Mouse (Mus musculus) lung, embryonic 16.5 days (tissue): ENCODE data around the gene Slc46a2. TPM values are rescaled to one million over a fixed set of nuclear protein-coding genes. Genes with fewer than 3 reads are reported as not detected.

Experiments
- ATAC-seq: fragments of 200-750 bp; cut with Nextera tagmentation; 2 replicates; pipeline ENCODE4 v1.8.0; 2017; ENCODE audit warnings: low read depth, mild to moderate bottlenecking, moderate library complexity
- H3K27ac ChIP-seq: fragments of 300-500 bp; sonication (generic); 2 replicates; pipeline ENCODE4 v1.5.1; 2014; ENCODE audit warnings: mild to moderate bottlenecking, control low read depth, low read length
- H3K27me3 ChIP-seq: fragments of 300-500 bp; sonication (generic); 2 replicates; pipeline ENCODE4 v1.6.1; 2014; ENCODE audit warnings: low read depth, low read length, mixed read lengths; ENCODE audit not compliant: control insufficient read depth, insufficient read depth
- H3K36me3 ChIP-seq: fragments of 300-500 bp; sonication (generic); 2 replicates; pipeline ENCODE4 v1.6.1; 2014; ENCODE audit warnings: low read length; ENCODE audit not compliant: control insufficient read depth, insufficient read depth
- H3K4me1 ChIP-seq: fragments of 300-500 bp; sonication (generic); replicated peaks from 2 replicates; pipeline ENCODE4 v1.6.1; 2014; ENCODE audit warnings: low read length, mixed read lengths; ENCODE audit not compliant: control insufficient read depth, insufficient read depth
- H3K4me2 ChIP-seq: fragments of 300-500 bp; sonication (generic); 2 replicates; pipeline ENCODE4 v1.6.1; 2014; ENCODE audit warnings: low read depth, low read length, control low read depth
- H3K4me3 ChIP-seq: fragments of 300-500 bp; sonication (generic); 2 replicates; pipeline ENCODE4 v1.5.1; 2014; ENCODE audit warnings: mild to moderate bottlenecking, low read length, control low read depth
- H3K9ac ChIP-seq: fragments of 300-500 bp; sonication (generic); 2 replicates; pipeline ENCODE4 v1.6.1; 2014; ENCODE audit warnings: low read length, control low read depth
- H3K9me3 ChIP-seq: fragments of 300-500 bp; sonication (generic); 2 replicates; pipeline ENCODE4 v1.6.1; 2016; ENCODE audit warnings: low read length; ENCODE audit not compliant: control insufficient read depth
- WGBS: fragments of 180-500 bp; shearing (Covaris S2); extraction: QIAGEN DNeasy Blood & Tissue Kit; methylation state at CpG from one replicate; pipeline ENCODE4 v1.1.7; 2014; 5-methylcytosine and 5-hydroxymethylcytosine counted together
- polyA plus RNA-seq: library from polyadenylated mRNA; unstranded; fragments of >200 nt; fragmentation: Nextera tagmentation; extraction: Ambion mirVana; gene quantifications from 2 replicates; pipeline ENCODE4 v1.2.1, GENCODE M21; 2015

The Slc46a2 gene
- polyA plus RNA-seq, 1 experiment from 2014 or later: 1.1 TPM

DNA sequence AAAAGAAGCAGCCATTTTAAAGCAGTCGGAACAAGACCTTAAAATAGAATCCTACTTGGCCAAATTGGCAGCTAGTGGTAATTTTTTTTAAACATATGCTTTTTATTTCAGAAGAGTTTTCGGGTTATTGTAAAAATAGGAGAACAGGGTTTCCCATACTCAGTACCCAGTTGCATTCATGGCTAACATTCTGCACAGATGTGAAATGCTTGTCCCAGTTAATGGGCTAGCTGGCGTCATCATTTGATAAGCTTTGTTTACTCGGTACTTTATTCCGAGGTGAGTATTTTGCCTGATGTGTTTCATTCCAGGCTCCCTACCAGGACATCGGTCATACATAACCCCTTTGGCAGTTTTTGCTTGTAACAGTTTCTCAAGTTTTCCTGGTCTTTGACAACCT lies 44.4 kb downstream of the Slc46a2 start:
- H3K9me3 ChIP-seq: no peaks in the 10 kb centered on the region
- no peak overlapping the region for H3K4me2 ChIP-seq
- peaks cover 13% of the 10 kb centered on the region for H3K4me1 ChIP-seq
- H3K36me3 ChIP-seq: no peaks in the 10 kb centered on the region
- 47% methylated on average over 6 of the region's 6 CpGs for WGBS
- peak overlapping the region; percentile 66 for H3K27ac ChIP-seq
- no peaks in the 10 kb centered on the region for H3K27me3 ChIP-seq
- ATAC-seq: 0 out of 2 replicates have a peak, but pooled peaks have one; percentile 28
- no peak overlapping the region for H3K9ac ChIP-seq
- no peak overlapping the region for H3K4me3 ChIP-seq

DNA sequence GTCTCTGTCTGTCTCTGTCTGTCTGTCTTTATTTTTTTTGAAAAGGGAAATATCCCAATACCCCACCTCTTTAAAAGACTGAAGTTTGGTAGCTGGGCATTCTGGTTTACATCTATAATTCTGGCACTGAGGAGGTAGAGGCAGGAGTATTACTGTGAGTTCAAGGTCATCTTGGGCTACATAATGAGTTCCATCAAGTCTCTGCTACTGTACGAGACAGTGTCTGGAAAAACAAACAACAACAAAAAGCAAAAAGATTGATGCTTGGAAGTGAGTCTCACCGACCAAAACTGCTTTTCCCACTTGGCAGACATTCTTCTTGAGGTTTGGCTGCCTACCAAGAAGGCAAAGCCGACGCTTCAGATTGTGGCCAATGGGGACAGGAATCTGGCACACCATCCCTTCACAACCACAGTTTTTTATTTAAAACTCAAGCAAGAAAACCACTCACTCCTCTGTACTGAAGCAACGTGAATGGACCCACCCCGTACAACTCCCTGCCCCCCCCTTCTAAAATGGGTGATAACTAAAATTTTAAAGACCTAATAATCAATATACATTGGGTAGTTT lies 45.3 kb downstream of the Slc46a2 start:
- Histone ChIP-seq H3K9me3 (no peaks in the 10 kb centered on the region), H3K4me3 (no peak overlapping the region), H3K36me3 (no peaks in the 10 kb centered on the region), H3K4me1 (peaks cover 13% of the 10 kb centered on the region), H3K27ac (peak overlapping the region; percentile 18; the same call in 1 of the 2 replicates), H3K4me2 (no peak overlapping the region), H3K9ac (no peak overlapping the region), H3K27me3 (no peaks in the 10 kb centered on the region)
- 29% methylated on average over 6 of the region's 6 CpGs for WGBS
- ATAC-seq: peak; percentile 76

DNA sequence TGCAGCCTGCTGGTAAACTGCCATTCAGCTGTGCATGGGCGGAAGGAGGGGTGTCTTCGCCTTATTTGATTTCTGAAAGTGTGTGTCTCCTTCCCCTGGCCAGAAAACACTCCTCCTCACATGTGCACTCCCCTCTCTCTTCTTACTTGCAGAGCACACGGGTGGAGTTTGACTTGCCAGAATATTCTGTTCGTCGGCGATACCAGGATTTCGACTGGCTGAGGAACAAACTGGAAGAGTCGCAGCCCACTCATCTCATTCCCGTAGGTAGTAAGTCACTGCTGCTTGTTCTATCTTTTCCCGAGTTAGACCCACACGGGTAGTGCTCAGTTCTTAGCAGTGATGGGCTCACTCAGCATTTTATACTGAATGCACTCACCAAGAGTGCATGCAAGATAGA lies 46.8 kb downstream of the Slc46a2 start:
- Histone ChIP-seq H3K9ac (no peak overlapping the region), H3K27ac (no peak overlapping the region), H3K4me1 (peaks cover 13% of the 10 kb centered on the region), H3K4me2 (no peak overlapping the region), H3K27me3 (no peaks in the 10 kb centered on the region), H3K36me3 (no peaks in the 10 kb centered on the region), H3K4me3 (no peak overlapping the region), H3K9me3 (no peaks in the 10 kb centered on the region)
- ATAC-seq: no peak
- 83% methylated on average over 11 of the region's 11 CpGs for WGBS

DNA sequence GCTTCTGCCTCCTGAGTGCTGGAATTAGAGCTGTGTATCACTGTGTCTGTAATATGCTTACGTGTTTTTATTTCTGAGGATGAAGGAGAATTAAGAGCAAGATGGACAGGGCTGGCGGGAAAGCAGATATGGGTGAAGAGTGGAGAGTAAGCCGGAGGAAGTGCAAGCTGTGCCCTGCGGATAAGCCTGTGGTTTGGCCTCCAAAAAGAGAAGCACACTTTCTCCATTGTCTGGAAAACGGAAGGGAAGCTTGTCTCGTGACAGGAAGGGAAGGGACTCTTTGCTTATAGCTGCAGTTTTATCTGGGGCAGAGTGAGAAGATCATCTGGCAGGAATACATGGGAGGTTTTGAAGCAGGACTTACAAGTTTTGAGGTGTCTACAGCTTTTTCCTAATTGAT lies 51.0 kb downstream of the Slc46a2 start:
- Histone ChIP-seq H3K27ac (no peak overlapping the region), H3K9me3 (no peaks in the 10 kb centered on the region), H3K9ac (no peak overlapping the region), H3K36me3 (no peaks in the 10 kb centered on the region), H3K4me1 (0 out of 2 replicates have a peak, but pooled peaks cover 5% of the 10 kb centered on the region), H3K4me3 (no peak overlapping the region), H3K4me2 (no peak overlapping the region), H3K27me3 (no peaks in the 10 kb centered on the region)
- no peak for ATAC-seq
- 55% methylated on average over 6 of the region's 6 CpGs for WGBS

DNA sequence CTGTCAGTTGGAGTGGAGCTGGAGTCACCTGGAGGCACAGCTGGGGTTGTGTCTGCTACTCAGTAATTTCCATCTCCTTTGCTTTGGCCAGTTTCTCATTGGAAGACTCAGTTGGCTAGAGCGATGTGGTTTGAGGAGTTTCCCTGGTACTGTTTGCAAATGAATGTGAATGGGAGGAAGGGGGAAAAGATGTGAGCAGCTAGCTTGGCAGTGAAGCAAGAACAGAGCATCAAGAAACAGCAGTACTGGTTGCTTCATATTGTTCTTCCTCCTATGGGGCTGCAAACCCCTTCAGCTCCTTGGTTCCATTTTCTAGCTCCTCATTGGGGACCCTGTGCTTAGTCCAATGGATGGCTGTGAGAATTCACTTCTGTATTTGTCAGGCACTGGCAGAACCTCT lies 52.5 kb downstream of the Slc46a2 start:
- Histone ChIP-seq H3K4me2 (no peak overlapping the region), H3K9me3 (no peaks in the 10 kb centered on the region)
- 90% methylated on average over 1 of the region's 1 CpGs for WGBS

DNA sequence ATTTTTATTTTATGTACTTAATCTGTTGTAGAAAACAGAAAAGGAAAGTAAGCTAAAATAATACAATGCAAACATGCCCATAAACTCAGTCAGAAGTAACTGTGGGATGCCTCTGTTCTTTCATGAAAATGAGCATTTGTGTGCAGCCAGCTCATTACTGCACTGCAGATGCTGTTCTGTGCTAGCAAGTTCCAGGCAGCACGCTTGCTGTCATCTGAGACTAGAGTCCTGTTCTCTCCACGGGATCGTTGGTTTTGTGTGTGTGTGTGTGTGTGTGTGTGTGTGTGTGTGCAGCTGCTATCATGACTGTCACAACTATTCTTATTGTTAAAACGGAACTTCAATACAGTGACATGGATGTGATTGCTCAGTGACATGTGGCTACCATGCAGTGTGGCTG lies 53.0 kb downstream of the Slc46a2 start:
- no peak overlapping the region for H3K27ac ChIP-seq
- 39% methylated on average over 4 of the region's 4 CpGs for WGBS
- no peaks in the 10 kb centered on the region for H3K9me3 ChIP-seq
- no peak overlapping the region for H3K4me3 ChIP-seq
- H3K4me2 ChIP-seq: no peak overlapping the region
- no peaks in the 10 kb centered on the region for H3K36me3 ChIP-seq
- no peak for ATAC-seq
- H3K27me3 ChIP-seq: no peaks in the 10 kb centered on the region
- no peak overlapping the region for H3K9ac ChIP-seq
- H3K4me1 ChIP-seq: 0 out of 2 replicates have a peak, but pooled peaks cover 5% of the 10 kb centered on the region

More for the DNA sequence above, 52.5 kb downstream of the Slc46a2 start:
- Histone ChIP-seq H3K9ac (no peak overlapping the region), H3K27me3 (no peaks in the 10 kb centered on the region), H3K4me1 (0 out of 2 replicates have a peak, but pooled peaks cover 5% of the 10 kb centered on the region), H3K36me3 (no peaks in the 10 kb centered on the region), H3K27ac (no peak overlapping the region), H3K4me3 (no peak overlapping the region)
- ATAC-seq: no peak

DNA sequence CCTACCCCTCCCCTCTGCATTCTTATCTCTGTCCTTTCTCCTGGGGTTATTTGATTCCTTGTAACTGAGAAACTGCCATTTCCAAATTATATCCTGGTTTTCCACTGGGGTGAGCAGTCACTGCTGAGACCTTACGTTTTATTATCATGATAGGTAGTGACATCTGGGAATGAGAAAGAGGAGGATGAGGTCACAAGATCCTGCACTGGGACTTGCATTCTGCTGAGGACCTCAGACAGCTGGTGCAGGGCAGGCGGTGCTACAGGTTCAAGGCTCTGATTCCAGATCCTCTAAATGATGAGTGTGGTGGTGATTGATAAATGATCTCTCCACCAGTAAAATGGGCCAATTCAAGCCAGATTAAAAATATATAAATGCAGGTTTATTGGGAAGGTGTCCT lies 54.4 kb downstream of the Slc46a2 start:
- Histone ChIP-seq H3K4me3 (no peak overlapping the region), H3K9me3 (no peaks in the 10 kb centered on the region), H3K9ac (no peak overlapping the region), H3K27me3 (no peaks in the 10 kb centered on the region), H3K36me3 (no peaks in the 10 kb centered on the region), H3K4me2 (no peak overlapping the region), H3K27ac (peak overlapping the region; percentile 80), H3K4me1 (0 out of 2 replicates have a peak, but pooled peaks cover 5% of the 10 kb centered on the region)
- 69% methylated on average over 2 of the region's 2 CpGs for WGBS
- ATAC-seq: no peak

DNA sequence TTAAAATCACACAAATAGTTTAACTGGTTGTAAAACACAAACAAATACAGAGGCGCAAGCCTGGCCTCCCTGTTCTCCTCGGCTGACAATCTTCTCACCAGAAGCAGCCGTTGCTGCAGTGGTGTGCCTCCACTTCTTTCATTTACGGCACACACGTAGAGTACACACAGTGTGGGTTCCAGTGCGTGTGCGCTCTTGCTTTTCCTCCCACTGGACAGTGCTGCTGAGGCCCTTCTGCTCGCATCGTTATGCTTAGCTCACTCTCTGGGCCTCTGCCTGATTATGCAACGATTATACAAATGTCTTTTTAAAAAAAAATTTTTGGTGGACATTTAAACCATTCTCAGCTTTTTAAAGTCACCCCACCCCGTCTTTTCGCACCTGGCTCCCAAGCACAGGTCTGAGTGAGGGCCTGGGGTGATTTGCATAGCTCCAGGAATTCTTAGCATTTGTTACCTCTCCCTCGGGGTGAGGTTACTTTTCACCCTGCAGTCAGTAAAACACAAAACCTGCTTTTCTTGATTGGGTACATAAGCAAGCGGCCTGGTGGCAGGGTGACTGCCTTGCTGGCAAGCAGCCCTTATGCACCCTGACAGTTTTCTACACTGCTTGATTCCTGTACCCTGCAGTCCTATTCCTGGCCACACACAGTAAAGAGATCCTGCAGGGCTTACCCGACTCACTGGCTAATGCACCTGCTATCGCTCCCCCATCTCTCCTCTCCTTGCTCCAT lies 55.0 kb downstream of the Slc46a2 start:
- H3K9ac ChIP-seq: no peak overlapping the region
- peak; percentile 79 for ATAC-seq

More for the DNA sequence above, 55.0 kb downstream of the Slc46a2 start:
- Histone ChIP-seq H3K4me2 (peak overlapping the region; percentile 7; the same call in 1 of the 2 replicates), H3K27me3 (no peaks in the 10 kb centered on the region), H3K4me3 (no peak overlapping the region), H3K36me3 (no peaks in the 10 kb centered on the region), H3K27ac (peak overlapping the region; percentile 80), H3K9me3 (no peaks in the 10 kb centered on the region), H3K4me1 (0 out of 2 replicates have a peak, but pooled peaks cover 5% of the 10 kb centered on the region)
- WGBS: 48% methylated on average over 16 of the region's 16 CpGs
